Mouse (Mus musculus) limb, embryonic 13.5 days (tissue): ENCODE results near the gene Clnk. TPM values are rescaled to one million over a fixed set of nuclear protein-coding genes. Genes with fewer than 3 reads are reported as not detected.

Source experiments
- ATAC-seq: fragments of 200-750 bp; cut with Nextera tagmentation; 2 replicates; pipeline ENCODE4 v1.8.0; 2017; ENCODE audit warnings: low read depth, moderate number of reproducible peaks, moderate TSS enrichment; ENCODE audit not compliant: low FRiP score
- H3K27ac ChIP-seq: fragments of 300-500 bp; sonication (generic); 2 replicates; pipeline ENCODE4 v1.5.1; 2015; ENCODE audit warnings: inconsistent platforms, mild to moderate bottlenecking, moderate library complexity
- H3K27me3 ChIP-seq: fragments of 300-500 bp; sonication (generic); 2 replicates; pipeline ENCODE4 v1.6.1; 2015; ENCODE audit warnings: mild to moderate bottlenecking, inconsistent platforms
- H3K36me3 ChIP-seq: fragments of 300-500 bp; sonication (generic); 2 replicates; pipeline ENCODE4 v1.6.1; 2015; ENCODE audit warnings: inconsistent platforms, mild to moderate bottlenecking, moderate library complexity
- H3K4me1 ChIP-seq: fragments of 300-500 bp; sonication (generic); 2 replicates; pipeline ENCODE4 v1.6.1; 2015; ENCODE audit warnings: inconsistent platforms
- H3K4me2 ChIP-seq: fragments of 300-500 bp; sonication (generic); replicated peaks from 2 replicates; pipeline ENCODE4 v1.6.1; 2015; ENCODE audit warnings: inconsistent platforms, mild to moderate bottlenecking, moderate library complexity
- H3K4me3 ChIP-seq: fragments of 300-500 bp; sonication (generic); 2 replicates; pipeline ENCODE4 v1.5.1; 2015; ENCODE audit warnings: moderate library complexity, mild to moderate bottlenecking, inconsistent platforms
- H3K9ac ChIP-seq: fragments of 300-500 bp; sonication (generic); 2 replicates; pipeline ENCODE4 v1.6.1; 2015; ENCODE audit warnings: mild to moderate bottlenecking, inconsistent platforms
- H3K9me3 ChIP-seq: fragments of 300-500 bp; sonication (generic); 2 replicates; pipeline ENCODE4 v1.6.1; 2016; ENCODE audit warnings: inconsistent platforms
- WGBS: fragments of 180-500 bp; shearing (Covaris S2); methylation state at CpG from one replicate; pipeline ENCODE4 v1.1.7; 2015; 5-methylcytosine and 5-hydroxymethylcytosine counted together
- polyA plus RNA-seq: library from polyadenylated mRNA; unstranded; fragments of >200 nt; fragmentation: Nextera tagmentation; extraction: Ambion mirVana; gene quantifications from 2 replicates; pipeline ENCODE4 v1.2.1, GENCODE M21; 2015

The Clnk gene
- polyA plus RNA-seq, 1 experiment from 2014 or later: not detected

- no peak overlapping the region for H3K9ac ChIP-seq
- no peaks in the 10 kb centered on the region for H3K27me3 ChIP-seq
- no peaks in the 10 kb centered on the region for H3K4me1 ChIP-seq
- H3K9me3 ChIP-seq: no peaks in the 10 kb centered on the region
- no peak for ATAC-seq
- H3K4me2 ChIP-seq: no peak overlapping the region
- H3K36me3 ChIP-seq: no peaks in the 10 kb centered on the region
- no peak overlapping the region for H3K27ac ChIP-seq
- no peak overlapping the region for H3K4me3 ChIP-seq
- WGBS: 74% methylated on average over 2 of the region's 2 CpGs
Measured at GRCm38 (mm10) chr5:38702091-38702490, 174.5 kb downstream of the Clnk start.

- Histone ChIP-seq H3K4me1 (no peaks in the 10 kb centered on the region), H3K36me3 (no peaks in the 10 kb centered on the region), H3K4me3 (no peak overlapping the region), H3K4me2 (no peak overlapping the region), H3K27ac (no peak overlapping the region), H3K27me3 (no peaks in the 10 kb centered on the region), H3K9ac (no peak overlapping the region), H3K9me3 (no peaks in the 10 kb centered on the region)
- WGBS: 73% methylated on average over 5 of the region's 5 CpGs
- ATAC-seq: no peak
Measured at GRCm38 (mm10) chr5:38698466-38698865, 178.1 kb downstream of the Clnk start.

- Histone ChIP-seq H3K4me3 (no peak overlapping the region), H3K36me3 (no peaks in the 10 kb centered on the region), H3K9me3 (no peaks in the 10 kb centered on the region), H3K4me1 (no peaks in the 10 kb centered on the region), H3K9ac (no peak overlapping the region), H3K27me3 (no peaks in the 10 kb centered on the region), H3K4me2 (no peak overlapping the region), H3K27ac (no peak overlapping the region)
- 72% methylated on average over 3 of the region's 3 CpGs for WGBS
- no peak for ATAC-seq
Measured at GRCm38 (mm10) chr5:38698046-38698445, 178.6 kb downstream of the Clnk start.

- WGBS: 29% methylated on average over 8 of the region's 8 CpGs
- Histone ChIP-seq H3K4me2 (no peak overlapping the region), H3K9me3 (no peaks in the 10 kb centered on the region), H3K27ac (no peak overlapping the region), H3K9ac (no peak overlapping the region), H3K4me3 (no peak overlapping the region), H3K27me3 (no peaks in the 10 kb centered on the region), H3K4me1 (no peaks in the 10 kb centered on the region), H3K36me3 (no peaks in the 10 kb centered on the region)
- ATAC-seq: no peak
Measured at GRCm38 (mm10) chr5:38696616-38697375, 179.8 kb downstream of the Clnk start.

- Histone ChIP-seq H3K9ac (no peak overlapping the region), H3K4me1 (no peaks in the 10 kb centered on the region), H3K27me3 (no peaks in the 10 kb centered on the region), H3K36me3 (no peaks in the 10 kb centered on the region), H3K9me3 (no peaks in the 10 kb centered on the region), H3K4me3 (no peak overlapping the region), H3K4me2 (no peak overlapping the region), H3K27ac (no peak overlapping the region)
- no peak for ATAC-seq
- 82% methylated on average over 6 of the region's 6 CpGs for WGBS
Measured at GRCm38 (mm10) chr5:38692859-38693258, 183.8 kb downstream of the Clnk start.

GRCm38 (mm10) chr5:38689186-38689585, 187.4 kb downstream of the Clnk start:
- Histone ChIP-seq H3K4me3 (no peak overlapping the region), H3K9ac (no peak overlapping the region), H3K36me3 (no peaks in the 10 kb centered on the region), H3K4me1 (peaks cover 2% of the 10 kb centered on the region; the same call in 1 of the 2 replicates), H3K27ac (no peak overlapping the region), H3K4me2 (no peak overlapping the region), H3K9me3 (no peaks in the 10 kb centered on the region), H3K27me3 (no peaks in the 10 kb centered on the region)
- no peak for ATAC-seq
- WGBS: 87% methylated on average over 6 of the region's 6 CpGs

GRCm38 (mm10) chr5:38687694-38688093, 188.9 kb downstream of the Clnk start:
- peaks cover 12% of the 10 kb centered on the region for H3K4me1 ChIP-seq
- 62% methylated on average over 1 of the region's 1 CpGs for WGBS
- H3K9ac ChIP-seq: no peak overlapping the region
- H3K27ac ChIP-seq: no peak overlapping the region
- no peak overlapping the region for H3K4me2 ChIP-seq
- ATAC-seq: no peak
- H3K27me3 ChIP-seq: no peaks in the 10 kb centered on the region
- no peaks in the 10 kb centered on the region for H3K9me3 ChIP-seq
- H3K36me3 ChIP-seq: peaks cover 6% of the 10 kb centered on the region
- no peak overlapping the region for H3K4me3 ChIP-seq

- Histone ChIP-seq H3K4me2 (peak within 1 kb of the TSS; percentile 72), H3K27me3 (no peaks in the 10 kb centered on the region), H3K27ac (peak within 1 kb of the TSS; percentile 74), H3K9me3 (peaks cover 6% of the 10 kb centered on the region; the same call in 1 of the 2 replicates), H3K9ac (peak within 1 kb of the TSS; percentile 86), H3K4me1 (peaks cover 15% of the 10 kb centered on the region), H3K36me3 (peaks cover 39% of the 10 kb centered on the region), H3K4me3 (peak within 1 kb of the TSS; percentile 65)
- under 1% methylated on average over 72 of the region's 89 CpGs for WGBS
- ATAC-seq: peak; percentile 94
Measured at GRCm38 (mm10) chr5:38684164-38684911, 192.3 kb downstream of the Clnk start, which contains the start of gene Zfp518b. Zfp518b (minus strand) TSS chr5:38684826.

- WGBS: 90% methylated on average over 5 of the region's 5 CpGs
- H3K4me1 ChIP-seq: no peaks in the 10 kb centered on the region
- H3K9me3 ChIP-seq: no peaks in the 10 kb centered on the region
- H3K4me3 ChIP-seq: no peak overlapping the region
- no peaks in the 10 kb centered on the region for H3K36me3 ChIP-seq
- no peaks in the 10 kb centered on the region for H3K27me3 ChIP-seq
- H3K27ac ChIP-seq: no peak overlapping the region
- H3K9ac ChIP-seq: no peak overlapping the region
- H3K4me2 ChIP-seq: no peak overlapping the region
- ATAC-seq: no peak
Measured at GRCm38 (mm10) chr5:38658836-38659235, 217.8 kb downstream of the Clnk start.

Other genes with a start within 250 kb of the Clnk start
- 26.7 and 27.3 TPM in 2 replicates for gene Zfp518b, start 192.0 kb downstream of the Clnk start, polyA plus RNA-seq